Mouse (Mus musculus): Measurements from ENCODE around the gene Otol1.

Otol1 gene

DNA sequence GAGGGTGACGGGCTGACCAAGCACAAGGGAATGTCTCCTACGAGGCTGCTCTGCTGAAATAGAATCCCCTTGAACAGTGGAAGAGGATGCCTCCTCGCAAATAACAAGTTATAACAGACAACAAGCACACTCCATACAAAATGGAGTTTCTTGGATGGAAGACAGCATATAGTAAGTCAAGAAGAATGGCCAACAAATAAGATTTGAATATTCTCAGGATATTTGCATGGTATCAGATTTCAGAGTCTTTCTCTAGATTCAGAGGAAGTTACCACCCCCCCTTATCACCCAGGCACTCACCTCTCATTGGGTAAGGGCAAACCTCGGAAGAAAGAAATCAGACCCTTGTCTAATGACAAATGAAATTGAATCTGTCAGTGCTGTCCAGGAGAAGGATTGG lies at the start of gene Otol1:
Gene Otol1, plus strand, starts transcription at position 301 of the 400 bp plus-strand sequence.
- TF ChIP-seq CTCF (conservative IDR thresholded peaks at IDR 0.05; ENCODE audit: low read length): no peak
- no peak for TF ChIP-seq NANOG (IDR thresholded peaks at IDR 0.05; ENCODE audit: borderline replicate concordance, low read length)
- no peak for TF ChIP-seq POU5F1 (IDR thresholded peaks at IDR 0.05; ENCODE audit: borderline replicate concordance, low read length)
- Histone ChIP-seq H3K4me3 (replicated peaks; ENCODE audit: low read length) (no peak within 1 kb of the TSS), H3K36me3 (ENCODE audit: insufficient read depth, low read length) (no peaks in the 10 kb centered on the region), H3K27me3 (ENCODE audit: insufficient read depth, low read length) (0 out of 2 replicates have a peak, but pooled peaks cover 4% of the 10 kb centered on the region), H3K4me1 (replicated peaks; ENCODE audit: low read depth, low read length) (no peaks in the 10 kb centered on the region), H3K9me3 (ENCODE audit: low read length) (no peaks in the 10 kb centered on the region)

- Histone ChIP-seq H3K27me3 (ENCODE audit: insufficient read depth, low read length) (peaks cover 3% of the 10 kb centered on the region; the same call in 1 of the 2 replicates), H3K4me1 (replicated peaks; ENCODE audit: low read depth, low read length) (no peaks in the 10 kb centered on the region), H3K4me3 (replicated peaks; ENCODE audit: low read length) (no peak overlapping the region), H3K36me3 (ENCODE audit: insufficient read depth, low read length) (no peaks in the 10 kb centered on the region), H3K9me3 (ENCODE audit: low read length) (peaks cover 23% of the 10 kb centered on the region)
- TF ChIP-seq POU5F1 (IDR thresholded peaks at IDR 0.05; ENCODE audit: borderline replicate concordance, low read length) (no peak), NANOG (IDR thresholded peaks at IDR 0.05; ENCODE audit: borderline replicate concordance, low read length) (no peak), CTCF (conservative IDR thresholded peaks at IDR 0.05; ENCODE audit: low read length) (peak; percentile 55)
Observed at GRCm38 (mm10) chr3:69962187-69962586, 45.2 kb upstream of the Otol1 start.

- Histone ChIP-seq H3K4me3 (replicated peaks; ENCODE audit: low read length) (no peak overlapping the region), H3K36me3 (ENCODE audit: insufficient read depth, low read length) (no peaks in the 10 kb centered on the region), H3K27me3 (ENCODE audit: insufficient read depth, low read length) (no peaks in the 10 kb centered on the region), H3K4me1 (replicated peaks; ENCODE audit: low read depth, low read length) (no peaks in the 10 kb centered on the region), H3K9me3 (ENCODE audit: low read length) (peaks cover 5% of the 10 kb centered on the region)
- TF ChIP-seq NANOG (IDR thresholded peaks at IDR 0.05; ENCODE audit: borderline replicate concordance, low read length) (no peak), POU5F1 (IDR thresholded peaks at IDR 0.05; ENCODE audit: borderline replicate concordance, low read length) (no peak), CTCF (conservative IDR thresholded peaks at IDR 0.05; ENCODE audit: low read length) (no peak)
Observed at GRCm38 (mm10) chr3:69971482-69972097, 35.8 kb upstream of the Otol1 start.

DNA sequence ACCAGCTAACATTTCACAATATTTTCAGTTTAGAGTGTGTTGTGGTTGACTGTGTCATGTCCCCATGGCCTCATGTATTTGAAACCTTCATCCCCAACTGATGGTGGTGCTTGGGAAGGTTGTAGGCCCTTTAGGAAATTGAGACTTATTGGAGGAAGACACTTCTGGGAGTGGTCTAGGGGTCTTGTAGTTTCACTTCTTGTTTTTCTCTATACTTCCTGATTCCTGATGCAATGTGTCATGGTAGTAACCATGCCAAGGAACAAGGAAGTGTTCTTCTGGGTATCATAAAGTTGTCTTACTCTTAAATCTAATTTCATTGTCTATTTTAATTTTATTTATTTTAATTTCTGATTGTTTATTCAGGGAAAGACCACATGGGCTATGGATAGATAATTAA lies 29.3 kb upstream of the Otol1 start:
- H3K4me1 ChIP-seq (replicated peaks; ENCODE audit: low read depth, low read length): no peaks in the 10 kb centered on the region
- H3K9me3 ChIP-seq (ENCODE audit: low read length): peaks cover 17% of the 10 kb centered on the region
- no peak for TF ChIP-seq CTCF (conservative IDR thresholded peaks at IDR 0.05; ENCODE audit: low read length)
- TF ChIP-seq POU5F1 (IDR thresholded peaks at IDR 0.05; ENCODE audit: borderline replicate concordance, low read length): no peak
- no peak for TF ChIP-seq NANOG (IDR thresholded peaks at IDR 0.05; ENCODE audit: borderline replicate concordance, low read length)
- H3K27me3 ChIP-seq (ENCODE audit: insufficient read depth, low read length): no peaks in the 10 kb centered on the region
- no peaks in the 10 kb centered on the region for H3K36me3 ChIP-seq (ENCODE audit: insufficient read depth, low read length)
- H3K4me3 ChIP-seq (replicated peaks; ENCODE audit: low read length): no peak overlapping the region

DNA sequence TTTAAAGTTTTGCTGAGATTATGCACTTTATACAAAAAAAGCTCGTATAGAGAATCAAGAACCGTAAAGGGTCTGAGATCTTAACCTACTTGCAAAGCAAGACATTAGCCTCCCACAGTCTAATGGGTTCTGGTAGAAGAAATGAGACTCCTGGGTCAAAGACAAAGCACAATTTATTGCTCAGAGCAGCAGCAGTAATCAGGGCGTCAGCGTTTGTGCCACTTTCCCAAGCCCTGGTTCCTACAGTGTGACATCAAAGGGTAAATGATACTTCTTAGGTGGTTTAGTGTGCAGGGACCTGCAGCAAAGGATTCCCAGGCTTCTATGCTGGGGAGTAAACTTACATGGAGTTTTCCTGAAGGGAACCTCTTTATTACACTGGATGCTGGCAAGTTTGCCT lies 13.6 kb upstream of the Otol1 start:
- Histone ChIP-seq H3K9me3 (ENCODE audit: low read length) (no peaks in the 10 kb centered on the region), H3K4me3 (replicated peaks; ENCODE audit: low read length) (no peak overlapping the region), H3K36me3 (ENCODE audit: insufficient read depth, low read length) (no peaks in the 10 kb centered on the region), H3K27me3 (ENCODE audit: insufficient read depth, low read length) (no peaks in the 10 kb centered on the region), H3K4me1 (replicated peaks; ENCODE audit: low read depth, low read length) (no peaks in the 10 kb centered on the region)
- TF ChIP-seq POU5F1 (IDR thresholded peaks at IDR 0.05; ENCODE audit: borderline replicate concordance, low read length): no peak

GRCm38 (mm10) chr3:70001540-70001939 lies 5.9 kb upstream of the Otol1 start:
- H3K36me3 ChIP-seq (ENCODE audit: insufficient read depth, low read length): no peaks in the 10 kb centered on the region
- TF ChIP-seq POU5F1 (IDR thresholded peaks at IDR 0.05; ENCODE audit: borderline replicate concordance, low read length) (no peak), CTCF (conservative IDR thresholded peaks at IDR 0.05; ENCODE audit: low read length) (no peak), NANOG (IDR thresholded peaks at IDR 0.05; ENCODE audit: borderline replicate concordance, low read length) (no peak)
- no peaks in the 10 kb centered on the region; the same call in 1 of the 2 replicates for H3K4me1 ChIP-seq (replicated peaks; ENCODE audit: low read depth, low read length)
- no peak overlapping the region for H3K4me3 ChIP-seq (replicated peaks; ENCODE audit: low read length)
- H3K9me3 ChIP-seq (ENCODE audit: low read length): no peaks in the 10 kb centered on the region
- H3K27me3 ChIP-seq (ENCODE audit: insufficient read depth, low read length): 0 out of 2 replicates have a peak, but pooled peaks cover 4% of the 10 kb centered on the region

GRCm38 (mm10) chr3:70003126-70003764 lies 4.2 kb upstream of the Otol1 start:
- Histone ChIP-seq H3K9me3 (ENCODE audit: low read length) (no peaks in the 10 kb centered on the region), H3K4me1 (replicated peaks; ENCODE audit: low read depth, low read length) (no peaks in the 10 kb centered on the region; the same call in 1 of the 2 replicates), H3K27me3 (ENCODE audit: insufficient read depth, low read length) (0 out of 2 replicates have a peak, but pooled peaks cover 4% of the 10 kb centered on the region), H3K36me3 (ENCODE audit: insufficient read depth, low read length) (no peaks in the 10 kb centered on the region), H3K4me3 (replicated peaks; ENCODE audit: low read length) (no peak overlapping the region)
- TF ChIP-seq POU5F1 (IDR thresholded peaks at IDR 0.05; ENCODE audit: borderline replicate concordance, low read length) (no peak), CTCF (conservative IDR thresholded peaks at IDR 0.05; ENCODE audit: low read length) (no peak), NANOG (IDR thresholded peaks at IDR 0.05; ENCODE audit: borderline replicate concordance, low read length) (no peak)

- no peaks in the 10 kb centered on the region; the same call in 1 of the 2 replicates for H3K4me1 ChIP-seq (replicated peaks; ENCODE audit: low read depth, low read length)
- H3K27me3 ChIP-seq (ENCODE audit: insufficient read depth, low read length): 0 out of 2 replicates have a peak, but pooled peaks cover 4% of the 10 kb centered on the region
- H3K36me3 ChIP-seq (ENCODE audit: insufficient read depth, low read length): no peaks in the 10 kb centered on the region
- no peak overlapping the region for H3K4me3 ChIP-seq (replicated peaks; ENCODE audit: low read length)
- no peaks in the 10 kb centered on the region for H3K9me3 ChIP-seq (ENCODE audit: low read length)
- peak; percentile 29 for TF ChIP-seq CTCF (conservative IDR thresholded peaks at IDR 0.05; ENCODE audit: low read length)
- TF ChIP-seq POU5F1 (IDR thresholded peaks at IDR 0.05; ENCODE audit: borderline replicate concordance, low read length): no peak
- no peak for TF ChIP-seq NANOG (IDR thresholded peaks at IDR 0.05; ENCODE audit: borderline replicate concordance, low read length)
Observed at GRCm38 (mm10) chr3:70003955-70004354, 3.5 kb upstream of the Otol1 start.

Data from E14TG2a.4 (cell line).